Mouse (Mus musculus): Measurements from ENCODE around the gene Rnh1.

GRCm38 (mm10) chr7:141141326-141141725 is 31.3 kb downstream of the Rnh1 start:
- no peak for TF ChIP-seq CTCF (IDR thresholded peaks at IDR 0.05; ENCODE audit: low read depth, low read length)
- TF ChIP-seq POLR2A (IDR thresholded peaks at IDR 0.05; ENCODE audit: extremely low read depth, insufficient read depth, low read length): no peak

Measured in liver, adult 2 months (tissue).